Comparison of ENCODE assay signal across 21 mouse cellular contexts in the genomic region with DNA sequence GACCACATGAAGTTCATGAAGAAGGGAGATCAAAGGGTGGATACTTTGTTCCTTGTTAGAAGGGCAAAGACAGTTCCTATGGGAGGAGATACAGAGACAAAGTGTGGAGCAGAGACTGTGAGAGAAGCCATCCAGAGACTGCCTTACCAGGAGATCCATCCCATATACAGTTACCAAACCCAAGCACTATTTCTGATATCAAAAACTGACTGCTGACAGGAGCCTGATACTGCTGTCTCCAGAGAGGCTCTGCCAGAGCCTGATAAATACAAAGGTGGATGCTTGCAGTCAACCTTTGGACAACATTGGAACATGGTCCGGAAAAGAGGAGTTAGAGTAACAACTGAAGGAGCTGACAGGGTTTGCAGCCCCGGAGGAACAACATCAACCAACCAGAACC.
DNase-seq lines count a peak whose midpoint lies in the region; ATAC-seq lines count a peak whose summit lies in the region.
"Had no signal": no experiment of that assay in that cellular context is flagged by ENCODE, and none has a peak within 500 bp of the region (broad histone marks: within the 10 kb centered on the region; RNA-seq: fewer than 3 reads in every experiment).

No protein-coding gene starts in this region.

- no peak overlapping the region for H3K27ac ChIP-seq in liver, embryonic 13.5 days
- H3K27ac ChIP-seq in liver, embryonic 15.5 days (replicated peaks), result no peak overlapping the region
- H3K27ac ChIP-seq: embryonic facial prominence, embryonic 13.5 days; embryonic facial prominence, embryonic 15.5 days; forebrain, embryonic 13.5 days; forebrain, embryonic 15.5 days had no signal

- no peak overlapping the region for H3K4me3 ChIP-seq in liver, embryonic 13.5 days (replicated peaks)
- no peak overlapping the region for H3K4me3 ChIP-seq in liver, embryonic 15.5 days (replicated peaks)
- H3K4me3 ChIP-seq: embryonic facial prominence, embryonic 13.5 days; embryonic facial prominence, embryonic 15.5 days; erythroblast, embryonic 14.5 days; forebrain, embryonic 13.5 days; forebrain, embryonic 15.5 days had no signal

- no peaks in the 10 kb centered on the region for H3K9me3 ChIP-seq in liver, embryonic 13.5 days (replicated peaks)
- H3K9me3 ChIP-seq in liver, embryonic 15.5 days (replicated peaks), result no peaks in the 10 kb centered on the region
- H3K9me3 ChIP-seq: embryonic facial prominence, embryonic 13.5 days; embryonic facial prominence, embryonic 15.5 days; forebrain, embryonic 13.5 days; forebrain, embryonic 15.5 days had no signal

- no peaks in the 10 kb centered on the region for H3K36me3 ChIP-seq in liver, embryonic 13.5 days
- H3K36me3 ChIP-seq in liver, embryonic 15.5 days (replicated peaks), result no peaks in the 10 kb centered on the region
- H3K36me3 ChIP-seq: embryonic facial prominence, embryonic 13.5 days; embryonic facial prominence, embryonic 15.5 days; forebrain, embryonic 15.5 days had no signal

- DNase-seq in liver, embryonic 13.5 days, result no peak
- DNase-seq in liver, result no peak
- no peak for DNase-seq in gastrocnemius, postnatal 10 days
- DNase-seq: adrenal gland, adult 2 months; adrenal gland, postnatal 10 days; adrenal gland, postnatal 25 days; cerebellum, adult 11 months; cerebellum, adult 18-20 months; cerebellum, adult 8-10 months; cerebellum, adult 9-11 months; cerebellum, postnatal 14 days; cerebellum, postnatal 36 days; embryo, embryonic 11 days; forebrain, postnatal 0 days had no signal

- no peak overlapping the region for H3K4me2 ChIP-seq in liver, embryonic 13.5 days
- H3K4me2 ChIP-seq in liver, embryonic 15.5 days, result no peak overlapping the region
- H3K4me2 ChIP-seq: embryonic facial prominence, embryonic 13.5 days; embryonic facial prominence, embryonic 15.5 days; forebrain, embryonic 13.5 days; forebrain, embryonic 15.5 days had no signal

- peaks cover 3% of the 10 kb centered on the region; the same call in 1 of the 2 replicates for H3K4me1 ChIP-seq in liver, embryonic 13.5 days (replicated peaks)
- H3K4me1 ChIP-seq in liver, embryonic 15.5 days (replicated peaks), result no peaks in the 10 kb centered on the region
- H3K4me1 ChIP-seq: embryonic facial prominence, embryonic 13.5 days; embryonic facial prominence, embryonic 15.5 days; forebrain, embryonic 13.5 days; forebrain, embryonic 15.5 days had no signal

- H3K9ac ChIP-seq in liver, embryonic 13.5 days, result no peak overlapping the region
- H3K9ac ChIP-seq in liver, embryonic 15.5 days, result no peak overlapping the region
- H3K9ac ChIP-seq: embryonic facial prominence, embryonic 13.5 days; embryonic facial prominence, embryonic 15.5 days; forebrain, embryonic 13.5 days; forebrain, embryonic 15.5 days; forebrain, postnatal 0 days had no signal

- H3K27me3 ChIP-seq in liver, embryonic 13.5 days, result no peaks in the 10 kb centered on the region
- H3K27me3 ChIP-seq in liver, embryonic 15.5 days, result no peaks in the 10 kb centered on the region
- H3K27me3 ChIP-seq: embryonic facial prominence, embryonic 13.5 days; embryonic facial prominence, embryonic 15.5 days; forebrain, embryonic 13.5 days; forebrain, embryonic 15.5 days had no signal

- 61% methylated on average over 2 of the region's 2 CpGs for WGBS in liver, embryonic 13.5 days (ENCODE audit: insufficient replicate concordance)
- 65% methylated on average over 2 of the region's 2 CpGs for WGBS in liver, embryonic 15.5 days (ENCODE audit: insufficient replicate concordance)

- ATAC-seq in liver, embryonic 13.5 days (ENCODE audit: low read depth), result peak; percentile 57
- peak; percentile 63 for ATAC-seq in erythroid progenitor cell, adult 5-6 weeks (replicated peaks; ENCODE audit: low FRiP score, poor library complexity, severe bottlenecking)
- 0 out of 2 replicates have a peak, but pooled peaks have one; percentile 42 for ATAC-seq in liver, embryonic 15.5 days (ENCODE audit: insufficient read depth)
- ATAC-seq: forebrain, embryonic 13.5 days; forebrain, embryonic 15.5 days; forebrain, postnatal 0 days had no signal
